Mouse (Mus musculus): ENCODE data around the gene Uxs1. TPM values are rescaled to one million over a fixed set of nuclear protein-coding genes. Genes with fewer than 3 reads are reported as not detected.
A peak's percentile ranks its signal among the peaks of the same experiment; 100 is the strongest.

Gene Uxs1
- polyA plus RNA-seq, 1 experiment from 2014 or later: 20.2 TPM

DNA sequence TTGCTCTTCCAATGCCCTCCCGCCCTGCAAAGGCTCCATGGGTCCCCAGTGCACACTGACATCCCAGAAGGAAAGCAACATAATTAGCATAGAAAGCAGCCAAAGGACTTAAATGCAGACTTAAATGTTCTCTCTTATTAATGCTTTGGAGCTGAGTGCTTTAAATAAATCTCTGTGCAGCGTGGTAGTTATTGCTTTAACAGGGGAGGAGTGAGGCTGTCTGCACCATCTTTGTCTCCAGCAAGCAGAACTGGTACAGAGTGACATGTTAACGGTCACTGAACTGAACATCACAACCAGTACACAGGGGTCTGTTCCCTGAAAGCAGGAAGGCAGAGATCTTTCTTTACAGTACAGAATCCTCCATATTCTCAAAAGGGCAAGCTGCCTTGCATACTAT is 29.6 kb downstream of the Uxs1 start:
- no peaks in the 10 kb centered on the region for H3K36me3 ChIP-seq (ENCODE audit: control insufficient read depth, insufficient read depth, low read length)
- no peak for TF ChIP-seq CTCF (IDR thresholded peaks at IDR 0.05; ENCODE audit: low read depth)
- no peak for TF ChIP-seq EP300 (optimal IDR thresholded peaks at IDR 0.05)
- no peaks in the 10 kb centered on the region for H3K27me3 ChIP-seq (ENCODE audit: control insufficient read depth, insufficient read depth, low read length)
- no peak overlapping the region for H3K4me3 ChIP-seq (ENCODE audit: low read depth, low read length)
- no peaks in the 10 kb centered on the region for H3K9me3 ChIP-seq (ENCODE audit: control insufficient read depth, low read length)
- no peak overlapping the region for H3K9ac ChIP-seq (ENCODE audit: low read length)
- WGBS: 74% methylated on average over 3 of the region's 3 CpGs
- DNase-seq (ENCODE audit: low spot score) (no peak), ATAC-seq (ENCODE audit: low FRiP score, low TSS enrichment) (no peak)
- no peak overlapping the region for H3K27ac ChIP-seq (replicated peaks)
- no peaks in the 10 kb centered on the region for H3K4me1 ChIP-seq (replicated peaks; ENCODE audit: control insufficient read depth, insufficient read depth)
- H3K4me2 ChIP-seq (replicated peaks; ENCODE audit: low read depth): no peak overlapping the region

DNA sequence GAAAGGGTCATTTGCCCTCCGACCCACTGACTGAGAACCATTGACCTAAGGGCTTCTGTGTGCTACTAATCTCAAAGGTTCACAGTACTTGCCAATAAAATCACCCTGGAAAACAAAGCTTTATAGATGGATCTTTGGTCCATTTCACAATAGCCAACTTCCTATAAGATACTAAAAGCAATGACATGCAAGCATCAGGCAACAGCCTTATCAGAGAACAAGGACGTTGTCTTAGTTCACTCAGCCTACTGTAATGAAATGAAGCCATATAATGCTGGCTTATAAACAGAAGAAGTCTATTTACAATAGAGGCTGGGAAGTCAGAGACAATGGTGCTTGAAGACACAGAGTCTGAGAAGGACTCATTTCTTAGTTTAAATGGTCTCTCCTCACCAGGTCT is 37.8 kb downstream of the Uxs1 start:
- Histone ChIP-seq H3K9ac (ENCODE audit: low read length) (no peak overlapping the region), H3K4me3 (ENCODE audit: low read depth, low read length) (no peak overlapping the region), H3K4me1 (replicated peaks; ENCODE audit: control insufficient read depth, insufficient read depth) (no peaks in the 10 kb centered on the region), H3K36me3 (ENCODE audit: control insufficient read depth, insufficient read depth, low read length) (peaks cover 5% of the 10 kb centered on the region; the same call in 1 of the 2 replicates), H3K9me3 (ENCODE audit: control insufficient read depth, low read length) (no peaks in the 10 kb centered on the region), H3K27ac (replicated peaks) (no peak overlapping the region), H3K4me2 (replicated peaks; ENCODE audit: low read depth) (no peak overlapping the region), H3K27me3 (ENCODE audit: control insufficient read depth, insufficient read depth, low read length) (no peaks in the 10 kb centered on the region)
- ATAC-seq (ENCODE audit: low FRiP score, low TSS enrichment) (no peak), DNase-seq (ENCODE audit: low spot score) (no peak)
- 76% methylated on average over 2 of the region's 2 CpGs for WGBS
- TF ChIP-seq EP300 (optimal IDR thresholded peaks at IDR 0.05) (no peak), CTCF (IDR thresholded peaks at IDR 0.05; ENCODE audit: low read depth) (no peak)

DNA sequence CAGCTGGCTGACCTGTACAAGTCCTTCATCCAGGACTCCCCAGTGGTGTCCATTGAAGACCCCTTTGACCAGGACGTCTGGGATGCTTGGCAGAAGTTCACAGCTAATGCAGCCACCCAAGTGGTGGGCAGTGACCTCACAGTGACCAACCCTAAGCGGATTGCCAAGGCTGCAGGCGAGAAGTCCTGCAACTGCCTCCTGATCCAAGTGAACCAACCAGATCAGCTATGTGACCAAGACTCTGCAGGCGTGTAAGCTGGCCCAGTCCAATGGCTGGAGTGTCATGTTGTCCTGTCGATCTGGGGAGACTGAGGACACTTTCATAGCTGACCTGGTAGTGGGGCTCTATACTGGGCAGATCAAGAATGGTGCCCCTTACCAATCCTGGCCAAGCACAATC is 40.9 kb downstream of the Uxs1 start:
- no peaks in the 10 kb centered on the region for H3K4me1 ChIP-seq (replicated peaks; ENCODE audit: control insufficient read depth, insufficient read depth)
- H3K4me2 ChIP-seq (replicated peaks; ENCODE audit: low read depth): no peak overlapping the region
- TF ChIP-seq EP300 (optimal IDR thresholded peaks at IDR 0.05): no peak
- no peak for TF ChIP-seq CTCF (IDR thresholded peaks at IDR 0.05; ENCODE audit: low read depth)
- no peak for ATAC-seq (ENCODE audit: low FRiP score, low TSS enrichment)
- WGBS: 92% methylated on average over 5 of the region's 5 CpGs
- H3K36me3 ChIP-seq (ENCODE audit: control insufficient read depth, insufficient read depth, low read length): peaks cover 5% of the 10 kb centered on the region; the same call in 1 of the 2 replicates
- H3K27me3 ChIP-seq (ENCODE audit: control insufficient read depth, insufficient read depth, low read length): no peaks in the 10 kb centered on the region
- H3K9ac ChIP-seq (ENCODE audit: low read length): no peak overlapping the region
- no peaks in the 10 kb centered on the region for H3K9me3 ChIP-seq (ENCODE audit: control insufficient read depth, low read length)
- H3K4me3 ChIP-seq (ENCODE audit: low read depth, low read length): no peak overlapping the region
- H3K27ac ChIP-seq (replicated peaks): no peak overlapping the region
- no peak for DNase-seq (ENCODE audit: low spot score)

DNA sequence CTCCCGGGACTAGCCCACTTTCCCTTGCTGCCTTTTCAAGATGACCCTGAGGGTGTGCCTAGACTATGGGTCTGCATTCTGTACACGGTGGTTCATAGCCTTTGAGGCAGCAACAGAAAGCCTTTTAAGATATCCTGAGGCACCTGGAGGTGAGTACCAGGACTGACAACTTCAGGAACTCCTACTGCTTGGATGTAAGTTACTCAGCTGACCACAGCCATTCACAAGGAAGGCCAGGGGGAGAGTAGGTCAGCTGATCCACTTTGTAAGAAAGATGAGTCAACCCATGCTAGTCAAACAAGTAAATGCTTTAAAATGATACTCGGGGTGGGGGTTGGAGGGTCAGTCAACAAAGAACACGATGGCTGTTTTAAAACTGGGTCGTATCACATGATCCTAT is 42.3 kb downstream of the Uxs1 start:
- TF ChIP-seq EP300 (optimal IDR thresholded peaks at IDR 0.05) (no peak), CTCF (IDR thresholded peaks at IDR 0.05; ENCODE audit: low read depth) (no peak)
- no peak for ATAC-seq (ENCODE audit: low FRiP score, low TSS enrichment)
- no peak overlapping the region for H3K4me3 ChIP-seq (ENCODE audit: low read depth, low read length)
- no peak overlapping the region for H3K9ac ChIP-seq (ENCODE audit: low read length)
- H3K27me3 ChIP-seq (ENCODE audit: control insufficient read depth, insufficient read depth, low read length): no peaks in the 10 kb centered on the region
- no peak overlapping the region for H3K4me2 ChIP-seq (replicated peaks; ENCODE audit: low read depth)
- no peak for DNase-seq (ENCODE audit: low spot score)
- no peaks in the 10 kb centered on the region for H3K9me3 ChIP-seq (ENCODE audit: control insufficient read depth, low read length)
- H3K36me3 ChIP-seq (ENCODE audit: control insufficient read depth, insufficient read depth, low read length): peaks cover 5% of the 10 kb centered on the region; the same call in 1 of the 2 replicates
- no peaks in the 10 kb centered on the region for H3K4me1 ChIP-seq (replicated peaks; ENCODE audit: control insufficient read depth, insufficient read depth)
- WGBS: 63% methylated on average over 5 of the region's 5 CpGs
- no peak overlapping the region for H3K27ac ChIP-seq (replicated peaks)

DNA sequence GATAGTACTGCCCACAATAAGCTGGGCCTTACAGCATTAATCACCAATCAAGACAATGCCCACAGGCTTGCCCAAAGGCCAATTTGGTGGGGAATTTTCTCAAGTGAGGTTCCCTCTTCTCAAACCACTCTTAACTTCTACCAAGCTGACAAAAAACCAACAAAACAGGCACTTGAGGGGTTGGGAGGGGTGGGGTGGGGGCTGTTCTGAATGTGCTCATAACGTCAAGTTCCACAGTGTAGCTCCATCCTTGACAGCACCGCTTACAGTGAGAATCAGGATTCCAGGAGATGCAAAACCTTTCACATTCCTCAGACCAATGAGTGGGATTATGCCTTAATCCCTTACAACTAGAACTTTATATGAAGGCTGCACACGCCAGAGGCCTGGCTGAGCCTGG is 44.4 kb downstream of the Uxs1 start:
- 41% methylated on average over 3 of the region's 3 CpGs for WGBS
- no peak for DNase-seq (ENCODE audit: low spot score)
- ATAC-seq (ENCODE audit: low FRiP score, low TSS enrichment): no peak

DNA sequence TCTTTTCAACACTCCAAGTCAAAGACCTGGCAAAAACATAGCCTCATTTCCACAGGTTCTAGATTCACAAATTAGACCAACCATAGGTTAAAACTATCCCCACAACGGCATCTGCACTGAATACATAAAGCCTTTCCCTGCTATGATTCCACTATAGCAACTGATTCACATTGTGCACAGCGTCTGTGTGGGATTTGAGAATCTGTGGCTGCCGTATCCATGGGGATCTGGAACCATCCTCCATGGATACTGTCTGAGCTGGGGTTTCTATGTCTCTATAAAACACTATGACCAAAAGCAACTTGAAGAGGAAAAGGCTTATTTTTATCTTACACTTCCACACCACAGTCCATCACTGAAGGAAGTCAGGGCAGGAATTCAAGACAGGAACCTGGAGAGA is 44.9 kb downstream of the Uxs1 start:
- Histone ChIP-seq H3K4me1 (replicated peaks; ENCODE audit: control insufficient read depth, insufficient read depth) (no peaks in the 10 kb centered on the region), H3K36me3 (ENCODE audit: control insufficient read depth, insufficient read depth, low read length) (peaks cover 9% of the 10 kb centered on the region; the same call in 1 of the 2 replicates), H3K4me3 (ENCODE audit: low read depth, low read length) (no peak overlapping the region), H3K9me3 (ENCODE audit: control insufficient read depth, low read length) (no peaks in the 10 kb centered on the region), H3K9ac (ENCODE audit: low read length) (no peak overlapping the region), H3K27me3 (ENCODE audit: control insufficient read depth, insufficient read depth, low read length) (no peaks in the 10 kb centered on the region), H3K27ac (replicated peaks) (peak overlapping the region; percentile 84), H3K4me2 (replicated peaks; ENCODE audit: low read depth) (no peak overlapping the region)
- TF ChIP-seq CTCF (IDR thresholded peaks at IDR 0.05; ENCODE audit: low read depth) (no peak), EP300 (optimal IDR thresholded peaks at IDR 0.05) (no peak)
- no peak for DNase-seq (ENCODE audit: low spot score)
- ATAC-seq (ENCODE audit: low FRiP score, low TSS enrichment): no peak
- whole genome bisulfite sequencing: 84% methylated on average over 3 of the region's 3 CpGs

More for the DNA sequence above, 44.4 kb downstream of the Uxs1 start:
- Histone ChIP-seq H3K9me3 (ENCODE audit: control insufficient read depth, low read length) (no peaks in the 10 kb centered on the region), H3K9ac (ENCODE audit: low read length) (no peak overlapping the region), H3K4me2 (replicated peaks; ENCODE audit: low read depth) (no peak overlapping the region), H3K36me3 (ENCODE audit: control insufficient read depth, insufficient read depth, low read length) (peaks cover 9% of the 10 kb centered on the region; the same call in 1 of the 2 replicates), H3K27ac (replicated peaks) (peak overlapping the region; percentile 84), H3K4me1 (replicated peaks; ENCODE audit: control insufficient read depth, insufficient read depth) (no peaks in the 10 kb centered on the region), H3K27me3 (ENCODE audit: control insufficient read depth, insufficient read depth, low read length) (no peaks in the 10 kb centered on the region), H3K4me3 (ENCODE audit: low read depth, low read length) (no peak overlapping the region)
- TF ChIP-seq CTCF (IDR thresholded peaks at IDR 0.05; ENCODE audit: low read depth) (no peak), EP300 (optimal IDR thresholded peaks at IDR 0.05) (no peak)

Measured in stomach, postnatal 0 days (tissue).